Mouse (Mus musculus): Measurements from ENCODE around the gene Rnf144a. TPM values are rescaled to one million over a fixed set of nuclear protein-coding genes. Genes with fewer than 3 reads are reported as not detected.

Gene Rnf144a
- polyA plus RNA-seq, 1 experiment: 0.17 TPM

GRCm38 (mm10) chr12:26379797-26380196 lies 35.3 kb downstream of the Rnf144a start:
- Histone ChIP-seq H3K27ac (ENCODE audit: insufficient read depth, low read depth, low read length) (no peak overlapping the region), H3K4me1 (ENCODE audit: control insufficient read depth, insufficient read depth, low read length) (no peaks in the 10 kb centered on the region), H3K4me3 (ENCODE audit: insufficient read depth, low read length) (no peak overlapping the region)
- TF ChIP-seq POLR2A (IDR thresholded peaks at IDR 0.05; ENCODE audit: borderline replicate concordance, low read depth, low read length) (no peak), CTCF (IDR thresholded peaks at IDR 0.05; ENCODE audit: low read depth, low read length) (no peak)

GRCm38 (mm10) chr12:26377691-26378090 lies 37.4 kb downstream of the Rnf144a start:
- no peak for TF ChIP-seq CTCF (IDR thresholded peaks at IDR 0.05; ENCODE audit: low read depth, low read length)
- H3K4me3 ChIP-seq (ENCODE audit: insufficient read depth, low read length): no peak overlapping the region
- H3K4me1 ChIP-seq (ENCODE audit: control insufficient read depth, insufficient read depth, low read length): no peaks in the 10 kb centered on the region
- no peak overlapping the region for H3K27ac ChIP-seq (ENCODE audit: insufficient read depth, low read depth, low read length)

- TF ChIP-seq POLR2A (IDR thresholded peaks at IDR 0.05; ENCODE audit: borderline replicate concordance, low read depth, low read length) (no peak), CTCF (IDR thresholded peaks at IDR 0.05; ENCODE audit: low read depth, low read length) (no peak)
- H3K4me3 ChIP-seq (ENCODE audit: insufficient read depth, low read length): no peak overlapping the region
- no peak overlapping the region for H3K27ac ChIP-seq (ENCODE audit: insufficient read depth, low read depth, low read length)
- no peaks in the 10 kb centered on the region for H3K4me1 ChIP-seq (ENCODE audit: control insufficient read depth, insufficient read depth, low read length)
Measured at GRCm38 (mm10) chr12:26376541-26377323, 38.3 kb downstream of the Rnf144a start.

- Histone ChIP-seq H3K27ac (ENCODE audit: insufficient read depth, low read depth, low read length) (no peak overlapping the region), H3K4me3 (ENCODE audit: insufficient read depth, low read length) (no peak overlapping the region), H3K4me1 (ENCODE audit: control insufficient read depth, insufficient read depth, low read length) (no peaks in the 10 kb centered on the region)
- TF ChIP-seq POLR2A (IDR thresholded peaks at IDR 0.05; ENCODE audit: borderline replicate concordance, low read depth, low read length) (no peak), CTCF (IDR thresholded peaks at IDR 0.05; ENCODE audit: low read depth, low read length) (no peak)
Measured at GRCm38 (mm10) chr12:26373721-26374120, 41.3 kb downstream of the Rnf144a start.

- TF ChIP-seq CTCF (IDR thresholded peaks at IDR 0.05; ENCODE audit: low read depth, low read length) (no peak), POLR2A (IDR thresholded peaks at IDR 0.05; ENCODE audit: borderline replicate concordance, low read depth, low read length) (no peak)
- Histone ChIP-seq H3K4me1 (ENCODE audit: control insufficient read depth, insufficient read depth, low read length) (no peaks in the 10 kb centered on the region), H3K4me3 (ENCODE audit: insufficient read depth, low read length) (no peak overlapping the region), H3K27ac (ENCODE audit: insufficient read depth, low read depth, low read length) (no peak overlapping the region)
Measured at GRCm38 (mm10) chr12:26370004-26370403, 45.0 kb downstream of the Rnf144a start.

- no peak for TF ChIP-seq POLR2A (IDR thresholded peaks at IDR 0.05; ENCODE audit: borderline replicate concordance, low read depth, low read length)
- TF ChIP-seq CTCF (IDR thresholded peaks at IDR 0.05; ENCODE audit: low read depth, low read length): no peak
- Histone ChIP-seq H3K4me3 (ENCODE audit: insufficient read depth, low read length) (no peak overlapping the region), H3K4me1 (ENCODE audit: control insufficient read depth, insufficient read depth, low read length) (no peaks in the 10 kb centered on the region), H3K27ac (ENCODE audit: insufficient read depth, low read depth, low read length) (no peak overlapping the region)
Measured at GRCm38 (mm10) chr12:26367361-26367760, 47.7 kb downstream of the Rnf144a start.

GRCm38 (mm10) chr12:26366372-26366771 lies 48.7 kb downstream of the Rnf144a start:
- Histone ChIP-seq H3K4me3 (ENCODE audit: insufficient read depth, low read length) (no peak overlapping the region), H3K4me1 (ENCODE audit: control insufficient read depth, insufficient read depth, low read length) (no peaks in the 10 kb centered on the region), H3K27ac (ENCODE audit: insufficient read depth, low read depth, low read length) (no peak overlapping the region)
- no peak for TF ChIP-seq POLR2A (IDR thresholded peaks at IDR 0.05; ENCODE audit: borderline replicate concordance, low read depth, low read length)
- TF ChIP-seq CTCF (IDR thresholded peaks at IDR 0.05; ENCODE audit: low read depth, low read length): no peak

- H3K4me3 ChIP-seq (ENCODE audit: insufficient read depth, low read length): no peak overlapping the region
- H3K27ac ChIP-seq (ENCODE audit: insufficient read depth, low read depth, low read length): no peak overlapping the region
- TF ChIP-seq POLR2A (IDR thresholded peaks at IDR 0.05; ENCODE audit: borderline replicate concordance, low read depth, low read length) (no peak), CTCF (IDR thresholded peaks at IDR 0.05; ENCODE audit: low read depth, low read length) (no peak)
- no peaks in the 10 kb centered on the region for H3K4me1 ChIP-seq (ENCODE audit: control insufficient read depth, insufficient read depth, low read length)
Measured at GRCm38 (mm10) chr12:26365531-26366315, 49.3 kb downstream of the Rnf144a start.

GRCm38 (mm10) chr12:26364822-26365221 lies 50.2 kb downstream of the Rnf144a start:
- TF ChIP-seq CTCF (IDR thresholded peaks at IDR 0.05; ENCODE audit: low read depth, low read length) (no peak), POLR2A (IDR thresholded peaks at IDR 0.05; ENCODE audit: borderline replicate concordance, low read depth, low read length) (no peak)
- Histone ChIP-seq H3K27ac (ENCODE audit: insufficient read depth, low read depth, low read length) (no peak overlapping the region), H3K4me1 (ENCODE audit: control insufficient read depth, insufficient read depth, low read length) (no peaks in the 10 kb centered on the region), H3K4me3 (ENCODE audit: insufficient read depth, low read length) (no peak overlapping the region)

- Histone ChIP-seq H3K27ac (ENCODE audit: insufficient read depth, low read depth, low read length) (no peak overlapping the region), H3K4me1 (ENCODE audit: control insufficient read depth, insufficient read depth, low read length) (no peaks in the 10 kb centered on the region), H3K4me3 (ENCODE audit: insufficient read depth, low read length) (no peak overlapping the region)
- TF ChIP-seq CTCF (IDR thresholded peaks at IDR 0.05; ENCODE audit: low read depth, low read length): no peak
- TF ChIP-seq POLR2A (IDR thresholded peaks at IDR 0.05; ENCODE audit: borderline replicate concordance, low read depth, low read length): no peak
Measured at GRCm38 (mm10) chr12:26360946-26361523, 54.0 kb downstream of the Rnf144a start.
